Mouse (Mus musculus) megakaryocyte, embryonic 14.5 days (primary cell): Measurements from ENCODE around the gene Cd300e. TPM values are rescaled to one million over a fixed set of nuclear protein-coding genes. Genes with fewer than 3 reads are reported as not detected.
A peak's percentile ranks its signal among the peaks of the same experiment; 100 is the strongest.

Experiments
- H3K27me3 ChIP-seq: replicated peaks from 2 replicates; pipeline ENCODE3; 2012; ENCODE audit warnings: inconsistent platforms
- H3K36me3 ChIP-seq: replicated peaks from 2 replicates; pipeline ENCODE3; 2012; ENCODE audit warnings: low read length, inconsistent platforms, mixed read lengths
- H3K4me1 ChIP-seq: 2 replicates; pipeline ENCODE4 v1.6.1; 2012; ENCODE audit warnings: inconsistent platforms
- H3K4me3 ChIP-seq: replicated peaks from 2 replicates; pipeline ENCODE3; 2012; ENCODE audit warnings: moderate library complexity, mild to moderate bottlenecking, inconsistent platforms
- H3K9me3 ChIP-seq: 2 replicates; pipeline ENCODE4 v1.6.1; 2012; ENCODE audit warnings: inconsistent platforms
- FLI1 ChIP-seq: IDR thresholded peaks from 2 replicates; pipeline ENCODE4 v1.6.1; 2012; ENCODE audit warnings: low read length, inconsistent platforms, mixed read lengths
- GATA1 ChIP-seq: IDR thresholded peaks from 3 replicates; pipeline ENCODE4 v1.6.1; 2012; ENCODE audit warnings: mixed read lengths, low read length, inconsistent platforms, borderline replicate concordance
- polyA plus RNA-seq: library from polyadenylated mRNA; stranded (reverse); fragments of >175 nt; gene quantifications from 2 replicates; pipeline ENCODE4 v1.2.3, GENCODE M21; 2012; ENCODE audit warnings: low replicate concordance; ENCODE audit not compliant: insufficient read depth

Cd300e gene
- polyA plus RNA-seq, 1 experiment: not detected

- H3K9me3 ChIP-seq: 0 out of 2 replicates have a peak, but pooled peaks cover 2% of the 10 kb centered on the region
- TF ChIP-seq FLI1 (no peak), GATA1 (no peak)
- H3K4me1 ChIP-seq: peaks cover 22% of the 10 kb centered on the region
- no peaks in the 10 kb centered on the region for H3K36me3 ChIP-seq
- H3K27me3 ChIP-seq: peaks cover 41% of the 10 kb centered on the region
- H3K4me3 ChIP-seq: no peak overlapping the region
Observed at GRCm38 (mm10) chr11:115084595-115084994, 22.6 kb upstream of the Cd300e start.

- TF ChIP-seq FLI1 (no peak), GATA1 (no peak)
- H3K27me3 ChIP-seq: peaks cover 40% of the 10 kb centered on the region
- no peaks in the 10 kb centered on the region for H3K36me3 ChIP-seq
- peaks cover 33% of the 10 kb centered on the region for H3K4me1 ChIP-seq
- no peak overlapping the region for H3K4me3 ChIP-seq
- peaks cover 9% of the 10 kb centered on the region for H3K9me3 ChIP-seq
Observed at GRCm38 (mm10) chr11:115083376-115084139, 21.6 kb upstream of the Cd300e start.

GRCm38 (mm10) chr11:115082196-115082595, 20.2 kb upstream of the Cd300e start:
- Histone ChIP-seq H3K36me3 (no peaks in the 10 kb centered on the region), H3K4me3 (no peak overlapping the region), H3K27me3 (peaks cover 41% of the 10 kb centered on the region), H3K4me1 (peaks cover 46% of the 10 kb centered on the region), H3K9me3 (peaks cover 9% of the 10 kb centered on the region)
- TF ChIP-seq GATA1 (no peak), FLI1 (no peak)

GRCm38 (mm10) chr11:115081373-115081772, 19.4 kb upstream of the Cd300e start:
- H3K9me3 ChIP-seq: peaks cover 9% of the 10 kb centered on the region
- H3K4me1 ChIP-seq: peaks cover 53% of the 10 kb centered on the region
- no peak overlapping the region for H3K4me3 ChIP-seq
- no peaks in the 10 kb centered on the region for H3K36me3 ChIP-seq
- H3K27me3 ChIP-seq: peaks cover 37% of the 10 kb centered on the region
- TF ChIP-seq FLI1 (no peak), GATA1 (no peak)

GRCm38 (mm10) chr11:115080886-115081285, 18.9 kb upstream of the Cd300e start:
- H3K4me3 ChIP-seq: peak overlapping the region; percentile 5
- H3K36me3 ChIP-seq: no peaks in the 10 kb centered on the region
- H3K9me3 ChIP-seq: peaks cover 9% of the 10 kb centered on the region
- no peak for TF ChIP-seq GATA1
- TF ChIP-seq FLI1: no peak
- peaks cover 32% of the 10 kb centered on the region for H3K27me3 ChIP-seq
- H3K4me1 ChIP-seq: peaks cover 58% of the 10 kb centered on the region

GRCm38 (mm10) chr11:115078680-115079079, 16.7 kb upstream of the Cd300e start:
- Histone ChIP-seq H3K9me3 (peaks cover 16% of the 10 kb centered on the region), H3K27me3 (peaks cover 27% of the 10 kb centered on the region), H3K36me3 (no peaks in the 10 kb centered on the region), H3K4me1 (peaks cover 74% of the 10 kb centered on the region), H3K4me3 (peak overlapping the region; percentile 12)
- no peak for TF ChIP-seq FLI1
- no peak for TF ChIP-seq GATA1

GRCm38 (mm10) chr11:115077436-115077835, 15.5 kb upstream of the Cd300e start:
- Histone ChIP-seq H3K9me3 (peaks cover 16% of the 10 kb centered on the region), H3K4me3 (no peak overlapping the region), H3K27me3 (peaks cover 30% of the 10 kb centered on the region), H3K4me1 (peaks cover 80% of the 10 kb centered on the region), H3K36me3 (no peaks in the 10 kb centered on the region)
- TF ChIP-seq FLI1 (no peak), GATA1 (no peak)

GRCm38 (mm10) chr11:115075859-115076258, 13.9 kb upstream of the Cd300e start:
- Histone ChIP-seq H3K9me3 (peaks cover 16% of the 10 kb centered on the region), H3K36me3 (no peaks in the 10 kb centered on the region), H3K27me3 (peaks cover 28% of the 10 kb centered on the region), H3K4me3 (no peak overlapping the region), H3K4me1 (peaks cover 90% of the 10 kb centered on the region)
- TF ChIP-seq GATA1 (no peak), FLI1 (no peak)

- no peak overlapping the region for H3K4me3 ChIP-seq
- H3K4me1 ChIP-seq: peaks cover 90% of the 10 kb centered on the region
- H3K36me3 ChIP-seq: no peaks in the 10 kb centered on the region
- TF ChIP-seq GATA1 (no peak), FLI1 (no peak)
- H3K27me3 ChIP-seq: peaks cover 32% of the 10 kb centered on the region
- peaks cover 16% of the 10 kb centered on the region for H3K9me3 ChIP-seq
Observed at GRCm38 (mm10) chr11:115075407-115075806, 13.4 kb upstream of the Cd300e start.

GRCm38 (mm10) chr11:115073002-115073401, 11.0 kb upstream of the Cd300e start:
- Histone ChIP-seq H3K36me3 (no peaks in the 10 kb centered on the region), H3K4me1 (peaks cover 80% of the 10 kb centered on the region), H3K27me3 (peaks cover 47% of the 10 kb centered on the region), H3K4me3 (no peak overlapping the region), H3K9me3 (0 out of 2 replicates have a peak, but pooled peaks cover 7% of the 10 kb centered on the region)
- no peak for TF ChIP-seq GATA1
- TF ChIP-seq FLI1: no peak
